In the genomic region with DNA sequence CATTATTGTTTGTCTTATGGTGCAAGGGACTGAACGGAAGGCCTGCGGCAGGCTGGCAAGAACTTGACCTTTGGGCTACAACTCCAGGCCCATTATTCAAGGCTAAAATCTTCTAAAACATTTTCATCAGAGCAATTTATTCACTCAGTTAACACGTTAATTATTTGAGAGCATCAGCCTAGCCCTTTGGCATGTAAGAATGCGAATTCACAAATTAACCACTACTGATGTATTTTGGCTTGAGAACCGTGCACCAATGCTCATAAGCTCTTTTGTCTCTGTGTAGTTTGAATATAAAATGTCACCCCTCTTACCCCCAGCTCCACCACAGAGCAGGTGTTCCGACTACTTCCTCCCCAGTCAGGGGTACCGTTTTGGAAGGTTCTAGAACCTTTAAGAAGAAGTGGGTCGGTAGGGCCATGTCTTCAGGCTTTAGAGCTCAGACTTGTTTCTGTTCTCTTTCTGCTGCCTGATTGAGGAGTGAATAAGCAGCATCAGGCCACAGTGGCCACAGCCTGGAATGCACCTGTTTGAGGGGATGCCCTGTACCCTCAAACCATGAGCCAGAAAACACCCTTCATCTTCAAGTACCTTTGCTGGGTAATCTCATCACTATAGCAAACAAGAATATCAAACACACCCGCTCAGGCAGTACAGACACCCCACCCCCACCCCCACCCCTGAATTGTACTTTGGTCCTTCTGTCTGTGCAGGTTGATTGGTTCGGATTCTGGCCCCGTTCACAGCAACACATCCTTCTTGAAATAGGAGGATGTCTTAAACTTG, we compare ENCODE assay signal across 16 mouse cellular contexts. TPM values are rescaled to one million over a fixed set of nuclear protein-coding genes. Genes with fewer than 3 reads are reported as not detected.
DNase-seq lines count a peak whose midpoint lies in the region; ATAC-seq lines count a peak whose summit lies in the region.
"Had no signal": no experiment of that assay in that cellular context is flagged by ENCODE, and none has a peak within 500 bp of the region (broad histone marks: within the 10 kb centered on the region; RNA-seq: fewer than 3 reads in every experiment).

No protein-coding gene starts in this region.

- H3K27ac ChIP-seq in intestine, embryonic 16.5 days (ENCODE audit: low read length), result no peak overlapping the region
- H3K27ac ChIP-seq: embryonic facial prominence, embryonic 15.5 days; forebrain, embryonic 15.5 days; heart, embryonic 10.5 days; limb, embryonic 13.5 days had no signal

- no peaks in the 10 kb centered on the region for H3K9me3 ChIP-seq in intestine, embryonic 16.5 days (ENCODE audit: control insufficient read depth, low read length)
- H3K9me3 ChIP-seq: embryonic facial prominence, embryonic 15.5 days; forebrain, embryonic 15.5 days; heart, embryonic 10.5 days; limb, embryonic 13.5 days had no signal

- 75% methylated on average over 11 of the region's 11 CpGs for WGBS in intestine, embryonic 16.5 days

- no peak overlapping the region for H3K4me2 ChIP-seq in intestine, embryonic 16.5 days (ENCODE audit: low read depth, low read length)
- H3K4me2 ChIP-seq: embryonic facial prominence, embryonic 15.5 days; forebrain, embryonic 15.5 days; limb, embryonic 13.5 days had no signal

- no peak overlapping the region for H3K4me3 ChIP-seq in intestine, embryonic 16.5 days (ENCODE audit: low read length)
- H3K4me3 ChIP-seq: embryonic facial prominence, embryonic 15.5 days; forebrain, embryonic 15.5 days; heart, embryonic 10.5 days; limb, embryonic 13.5 days had no signal

- DNase-seq in kidney, adult 18-20 months, result peak; percentile 36
- DNase-seq in kidney, postnatal 10 days, result no peak
- peak; percentile 69 for DNase-seq in A20 (ENCODE audit: low read depth, low spot score)
- DNase-seq in naive thymus-derived CD4-positive, alpha-beta T cell, adult 2 months (ENCODE audit: low read depth), result peak; percentile 77
- DNase-seq in lung, adult 18-20 months, result no peak
- DNase-seq in layer of hippocampus, postnatal 25 days (ENCODE audit: extremely low spot score in 1 of 2, low spot score in 1 of 2), result no peak
- DNase-seq: B cell, adult 2 months; cerebellum, adult 18-20 months; liver, postnatal 0 days; lung, postnatal 4 days had no signal

- no peaks in the 10 kb centered on the region for H3K36me3 ChIP-seq in intestine, embryonic 16.5 days (ENCODE audit: control insufficient read depth, insufficient read depth, low read length)
- H3K36me3 ChIP-seq: embryonic facial prominence, embryonic 15.5 days; heart, embryonic 10.5 days; limb, embryonic 13.5 days had no signal

- no peak overlapping the region for H3K9ac ChIP-seq in intestine, embryonic 16.5 days (ENCODE audit: low read depth, low read length)
- H3K9ac ChIP-seq: embryonic facial prominence, embryonic 15.5 days; forebrain, embryonic 15.5 days; limb, embryonic 13.5 days; liver, postnatal 0 days had no signal

- H3K4me1 ChIP-seq in intestine, embryonic 16.5 days (ENCODE audit: control insufficient read depth, insufficient read depth, low read length), result no peaks in the 10 kb centered on the region
- H3K4me1 ChIP-seq: embryonic facial prominence, embryonic 15.5 days had no signal

- peak; percentile 37 for ATAC-seq in activated CD4-positive, CD25-positive, alpha-beta regulatory T cell, adult 4 months
- ATAC-seq in intestine, embryonic 16.5 days, result no peak
- ATAC-seq: liver, postnatal 0 days had no signal

- H3K27me3 ChIP-seq in intestine, embryonic 16.5 days (replicated peaks; ENCODE audit: control insufficient read depth, insufficient read depth, low read length), result no peaks in the 10 kb centered on the region
- H3K27me3 ChIP-seq: embryonic facial prominence, embryonic 15.5 days; forebrain, embryonic 15.5 days; limb, embryonic 13.5 days had no signal

RNA-seq across cellular contexts. Expression of a gene that starts 22.5 kb away (rescaled TPM):
- 10 to 100 TPM; 10.6 to 11.5 TPM for polyA plus RNA-seq in activated CD4-positive, CD25-positive, alpha-beta regulatory T cell, adult 4 months (2017; shearing (Covaris generic))
- polyA plus RNA-seq in intestine, embryonic 16.5 days (2015; fragmentation: Nextera tagmentation; extraction: Ambion mirVana), result 1.4 and 1.6 TPM in 2 replicates
- total RNA-seq in layer of hippocampus, postnatal 25 days (2021), result 10 to 100 TPM; 30.6 to 33.2 TPM

Comparison
In these comparisons a context has a peak if more than half of its experiments do, and no peak if none do; other contexts are left out.
1. DNase-seq: peak in kidney, adult 18-20 months (single experiment), A20 (single experiment) and naive thymus-derived CD4-positive, alpha-beta T cell, adult 2 months (single experiment); none in kidney, postnatal 10 days (single experiment), lung, adult 18-20 months (0 of 2) and layer of hippocampus, postnatal 25 days (0 of 2).